Mouse (Mus musculus): ENCODE results near the gene Dapk1.

GRCm38 (mm10) chr13:60628657-60628950, 26.9 kb downstream of the Dapk1 start:
- no peak for TF ChIP-seq FLI1 (IDR thresholded peaks at IDR 0.05; ENCODE audit: low read length)
- TF ChIP-seq GATA1 (IDR thresholded peaks at IDR 0.05; ENCODE audit: borderline replicate concordance, low read length) = no peak
